Mouse (Mus musculus): ENCODE results near the gene Evi5. TPM values are rescaled to one million over a fixed set of nuclear protein-coding genes. Genes with fewer than 3 reads are reported as not detected.
"Not testable (repeated sequence)": the region's sequence is repeated elsewhere in the genome, so short reads cannot be mapped to it uniquely, and the experiment has no call there.

Gene Evi5
- 10 to 100 TPM; 71.4 to 78.3 TPM for total RNA-seq (2021)

GRCm38 (mm10) chr5:107874561-107875260, at the start of gene Evi5:
TSS of gene Evi5 (minus strand) at chr5:107875107.
- intact Hi-C loops (cut with DNase I), result loop anchor here (5.0 kb wide), 1 partner anchor 72 kb away; no protein-coding TSS in a partner anchor
- DNase-seq (ENCODE audit: low spot score in 2 of 2), result peak in 1 of 2 experiments; percentile 62

DNA sequence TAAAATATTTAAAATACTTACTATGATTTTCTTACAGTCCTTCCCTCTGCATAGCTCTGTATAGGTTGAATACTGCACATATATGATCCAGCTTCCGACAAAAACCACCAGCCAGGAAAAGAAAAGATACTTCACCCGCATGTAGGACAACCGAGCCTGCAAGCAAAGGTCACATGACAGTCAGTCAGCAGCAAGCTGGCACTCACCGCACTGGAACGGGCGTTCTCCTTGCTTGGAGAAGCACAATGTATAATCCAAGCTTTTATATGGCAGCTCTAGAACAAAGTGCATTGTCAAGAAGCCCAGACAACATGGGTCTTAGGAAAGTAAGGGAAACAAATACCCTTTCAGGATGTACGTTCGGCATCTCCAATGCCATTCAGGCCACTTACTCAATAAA, 49.7 kb upstream of the Evi5 start:
- DNase-seq (ENCODE audit: low spot score in 2 of 2), result peak in 1 of 2 experiments; percentile 18
- intact Hi-C loops (cut with DNase I), result loop anchor here (5.0 kb wide), 2 partner anchors 108 to 158 kb away; no protein-coding TSS in a partner anchor

GRCm38 (mm10) chr5:107922836-107923235, 47.9 kb upstream of the Evi5 start:
- intact Hi-C loops (cut with DNase I), result loop anchor here (5.0 kb wide), 2 partner anchors 109 to 159 kb away; no protein-coding TSS in a partner anchor
- DNase-seq (ENCODE audit: low spot score in 2 of 2), result no peak

DNA sequence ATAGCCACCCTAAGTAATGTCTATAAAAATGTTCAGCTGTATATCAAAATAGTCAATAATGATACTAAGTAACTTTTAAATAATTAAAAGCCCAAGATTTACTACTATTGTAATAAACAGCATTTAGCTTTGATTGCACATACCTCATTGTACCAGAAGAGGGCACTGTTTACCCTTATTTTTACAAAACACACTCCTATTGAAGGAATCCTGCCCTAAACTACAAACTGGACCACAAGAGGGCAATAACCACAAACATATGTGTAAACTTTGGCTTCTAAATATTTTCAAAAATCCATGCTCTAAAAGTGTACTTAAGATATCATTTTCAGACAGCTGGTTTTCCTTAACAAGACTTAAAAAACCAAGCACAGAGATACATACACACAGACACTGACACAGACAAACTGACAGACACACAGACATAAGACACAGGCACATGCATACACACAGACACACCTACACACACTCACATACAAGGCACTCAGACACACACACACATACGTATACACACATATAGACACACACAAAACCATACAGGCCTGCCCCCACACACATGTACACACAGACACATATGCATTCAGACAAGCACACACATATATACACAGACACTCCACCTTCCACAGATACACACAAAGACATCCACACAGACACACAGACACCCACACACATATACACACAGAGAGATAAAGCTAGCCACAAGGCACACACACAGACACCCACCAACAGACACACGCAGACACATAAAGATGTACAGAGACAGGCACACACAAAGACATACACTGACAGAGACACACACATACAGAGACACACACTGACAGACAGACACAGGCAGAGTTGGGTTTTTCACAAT, 46.7 kb upstream of the Evi5 start:
- peak; percentile 64 to 78 for DNase-seq (ENCODE audit: low spot score in 2 of 2)
- intact Hi-C loops (cut with DNase I), result loop anchor here (1.0 to 5.0 kb wide), 4 partner anchors 65 to 161 kb away; partner anchors contain the start of gene Fam69a

- intact Hi-C loops (cut with DNase I), result no loop called here
- no peak for DNase-seq (ENCODE audit: low spot score in 2 of 2)
Observed at GRCm38 (mm10) chr5:107915280-107915679, 40.4 kb upstream of the Evi5 start.

DNA sequence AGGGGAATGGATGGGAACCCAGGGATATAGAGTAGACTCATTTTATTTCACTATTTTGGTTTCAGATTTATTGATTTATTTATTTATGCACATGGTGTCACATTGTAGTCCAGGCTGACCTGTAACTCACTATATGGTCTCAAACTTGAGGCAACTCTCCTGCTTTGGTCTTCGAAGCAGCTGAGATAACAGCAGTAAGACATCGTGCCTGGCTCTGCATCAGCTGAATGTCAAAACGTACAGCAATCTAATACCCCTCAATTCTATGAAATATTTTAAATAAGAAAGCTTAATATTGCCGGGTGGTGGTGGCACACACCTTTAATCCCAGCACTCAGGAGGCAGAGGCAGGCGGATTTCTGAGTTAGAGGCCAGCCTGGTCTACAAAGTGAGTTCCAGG, 36.1 kb upstream of the Evi5 start:
- DNase-seq (ENCODE audit: low spot score in 2 of 2), result no peak
- intact Hi-C loops (cut with DNase I), result no loop called here

DNA sequence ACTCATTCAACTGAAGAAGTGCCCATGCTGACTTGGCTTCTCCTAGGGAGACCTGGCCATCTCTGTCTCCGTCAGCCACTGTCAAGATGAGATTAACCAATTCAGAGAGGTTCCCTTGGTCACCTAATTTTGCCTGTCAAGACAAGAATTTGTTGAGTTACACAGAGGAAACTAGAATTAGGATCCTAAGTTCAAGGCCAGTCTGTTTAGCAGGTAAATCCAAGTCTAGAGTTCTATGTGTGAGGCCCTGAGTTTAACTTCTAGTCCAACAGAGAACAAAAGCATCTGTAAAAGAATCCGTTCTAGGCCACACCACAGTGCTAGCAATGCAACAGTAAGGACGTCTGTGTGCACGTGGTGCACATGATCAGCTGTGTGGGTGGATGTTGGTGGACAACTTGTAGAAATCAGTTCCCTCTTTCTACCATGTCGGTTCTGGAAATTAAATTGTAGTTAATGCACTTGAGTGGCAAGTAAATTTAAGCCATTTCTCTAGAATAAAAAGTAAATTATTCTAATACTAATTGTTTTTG, 35.2 kb upstream of the Evi5 start:
- intact Hi-C loops (cut with DNase I), result no loop called here
- DNase-seq (ENCODE audit: low spot score in 2 of 2), result no peak

DNA sequence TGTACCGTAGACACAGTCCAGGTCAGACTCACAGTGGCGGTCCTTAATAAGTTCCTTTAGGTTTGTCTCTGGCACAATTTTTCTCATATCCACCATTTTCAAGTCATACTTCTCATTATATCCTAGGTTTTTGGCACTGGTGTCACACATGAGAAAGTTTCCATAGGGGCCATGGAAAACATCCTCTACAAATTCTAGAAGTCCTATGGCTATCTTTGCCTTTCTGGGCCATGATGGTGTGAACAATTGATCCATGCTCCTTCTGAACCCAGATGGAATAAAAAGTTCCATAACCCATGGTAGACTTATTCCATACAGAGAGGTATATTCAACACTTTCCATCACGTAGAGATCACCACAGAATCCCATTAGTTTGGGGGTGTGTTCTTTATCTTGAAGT, 34.8 kb upstream of the Evi5 start:
- intact Hi-C loops (cut with DNase I), result loop anchor here (10.0 kb wide), 1 partner anchor 355 kb away; the partner anchor contains the start of gene Dr1
- DNase-seq (ENCODE audit: low spot score in 2 of 2), result no peak

DNA sequence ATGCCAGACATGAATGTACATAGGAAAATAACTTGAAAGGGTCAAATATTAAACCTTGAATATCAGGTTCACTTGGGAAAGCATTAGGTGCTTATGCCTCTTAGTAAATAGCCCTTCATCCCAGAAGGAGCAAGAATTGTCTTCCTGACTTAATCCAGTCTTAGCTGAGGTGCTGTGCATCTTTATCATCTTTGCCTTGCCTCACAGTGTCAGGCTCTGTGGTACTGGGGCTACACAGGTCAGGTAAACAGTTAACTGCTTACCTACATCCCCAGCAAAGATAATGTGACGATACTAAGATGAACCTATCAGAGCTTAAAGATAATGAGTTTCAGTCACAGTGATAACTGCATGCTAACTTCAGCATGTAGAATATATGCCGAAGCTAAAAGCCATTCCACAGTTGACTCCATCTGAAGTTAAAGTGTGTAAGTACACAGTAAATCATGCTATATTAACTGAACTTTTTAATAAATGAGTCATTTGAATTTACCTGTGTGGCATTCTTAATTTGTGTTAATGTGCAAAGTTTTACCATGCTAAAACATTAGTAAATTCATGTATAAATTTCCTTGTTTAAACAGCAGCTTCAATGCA, 33.7 kb upstream of the Evi5 start:
- no peak for DNase-seq (ENCODE audit: low spot score in 2 of 2)
- intact Hi-C loops (cut with DNase I), result loop anchor here (10.0 kb wide), 1 partner anchor 356 kb away; the partner anchor contains the start of gene Dr1

DNA sequence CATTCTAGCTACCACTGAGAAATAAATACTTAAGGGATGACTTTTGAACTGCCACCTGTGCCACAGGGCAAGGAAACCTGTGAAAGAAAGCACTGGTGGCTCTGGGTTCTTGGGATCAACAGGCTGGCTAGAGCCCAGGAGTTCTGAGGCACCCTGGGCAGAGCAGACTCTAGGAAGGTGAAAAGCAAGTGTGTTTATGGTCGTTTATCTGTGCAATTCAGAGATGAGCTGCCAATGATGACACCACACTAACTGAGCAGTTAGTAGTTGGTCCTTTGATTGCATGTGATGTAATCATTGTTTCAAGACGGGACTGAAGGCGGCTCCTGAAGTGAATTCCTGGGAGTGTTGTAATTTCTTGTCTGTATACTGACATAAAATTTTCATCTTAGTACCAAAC, 29.4 kb upstream of the Evi5 start:
- DNase-seq (ENCODE audit: low spot score in 2 of 2), result no peak
- intact Hi-C loops (cut with DNase I), result loop anchor here (5.0 to 10.0 kb wide), 2 partner anchors 37 to 360 kb away; partner anchors contain the start of gene Dr1

- DNase-seq (ENCODE audit: low spot score in 2 of 2), result peak in 1 of 2 experiments; percentile 25
- intact Hi-C loops (cut with DNase I), result loop anchor here (5.0 to 10.0 kb wide), 2 partner anchors 34 to 364 kb away; partner anchors contain the start of gene Dr1
Observed at GRCm38 (mm10) chr5:107901014-107901615, 26.2 kb upstream of the Evi5 start.

GRCm38 (mm10) chr5:107900206-107901013, 25.5 kb upstream of the Evi5 start, which contains the start of gene Rpl5:
TSS of gene Rpl5 (plus strand) at chr5:107900502.
- intact Hi-C loops (cut with DNase I), result loop anchor here (5.0 to 10.0 kb wide), 2 partner anchors 33 to 364 kb away; partner anchors contain the start of gene Dr1

GRCm38 (mm10) chr5:107896265-107896664, 21.4 kb upstream of the Evi5 start:
- intact Hi-C loops (cut with DNase I), result no loop called here
- peak in 1 of 2 experiments; percentile 67 for DNase-seq (ENCODE audit: low spot score in 2 of 2)

More at GRCm38 (mm10) chr5:107900206-107901013, 25.5 kb upstream of the Evi5 start, which contains the start of gene Rpl5:
- peak; percentile 95 to 97 for DNase-seq (ENCODE audit: low spot score in 2 of 2)

DNA sequence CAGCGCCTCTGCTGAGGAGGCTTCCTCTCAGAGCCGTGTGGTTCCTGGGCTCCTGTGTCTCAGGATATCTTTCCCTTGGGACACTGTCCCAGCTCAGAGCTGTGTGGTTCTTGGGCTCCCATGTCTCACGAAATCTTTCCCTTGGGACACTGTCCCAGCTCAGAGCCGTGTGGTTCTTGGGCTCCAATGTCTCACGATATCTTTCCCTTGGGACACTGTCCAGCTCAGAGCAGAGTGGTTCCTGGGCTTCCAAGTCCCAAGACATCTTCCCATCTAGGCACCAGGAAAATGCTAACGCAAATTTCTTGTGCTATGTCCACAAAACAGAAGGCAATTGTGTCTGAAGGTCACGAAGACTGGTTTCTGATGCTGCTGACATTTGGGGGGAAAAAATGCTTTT, 19.8 kb upstream of the Evi5 start:
- intact Hi-C loops (cut with DNase I), result loop anchor here (5.0 kb wide), 1 partner anchor 92 kb away; no protein-coding TSS in a partner anchor
- no peak for DNase-seq (ENCODE audit: low spot score in 2 of 2)

GRCm38 (mm10) chr5:107891515-107891914, 16.6 kb upstream of the Evi5 start:
- intact Hi-C loops (cut with DNase I), result loop anchor here (1.0 to 5.0 kb wide), 2 partner anchors 89 to 280 kb away; no protein-coding TSS in a partner anchor
- DNase-seq (ENCODE audit: low spot score in 2 of 2), result not testable (repeated sequence)

- intact Hi-C loops (cut with DNase I), result loop anchor here (5.0 kb wide), 1 partner anchor 88 kb away; no protein-coding TSS in a partner anchor
- peak in 1 of 2 experiments; percentile 24 for DNase-seq (ENCODE audit: low spot score in 2 of 2)
Observed at GRCm38 (mm10) chr5:107889994-107890888, 15.3 kb upstream of the Evi5 start.

- intact Hi-C loops (cut with DNase I), result no loop called here
- no peak for DNase-seq (ENCODE audit: low spot score in 2 of 2)
Observed at GRCm38 (mm10) chr5:107880710-107881109, 5.8 kb upstream of the Evi5 start.
